10 mouse cellular contexts compared by ENCODE assay signal in the genomic region with DNA sequence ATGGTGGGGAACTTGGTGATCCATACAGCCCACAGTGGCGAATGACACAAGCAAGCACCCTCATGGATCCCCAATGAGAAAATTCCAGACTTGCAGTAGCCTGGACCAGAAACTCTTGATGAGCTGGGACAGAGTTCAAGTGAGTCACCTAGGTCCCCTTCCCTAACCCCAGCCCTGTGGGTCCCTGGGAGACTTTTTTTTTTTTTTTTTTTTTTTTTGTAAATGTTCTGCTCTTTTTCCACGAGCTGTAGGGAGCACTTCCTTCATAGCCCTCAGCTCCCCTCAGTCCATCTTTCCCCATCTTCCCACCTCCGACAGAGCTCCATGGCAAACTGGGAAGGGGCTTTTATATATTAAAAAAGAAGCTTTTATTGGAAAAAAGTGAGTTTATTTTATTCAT. TPM values are rescaled to one million over a fixed set of nuclear protein-coding genes. Genes with fewer than 3 reads are reported as not detected.
DNase-seq lines count a peak whose midpoint lies in the region; ATAC-seq and TF ChIP-seq lines count a peak whose summit lies in the region.
"Had no signal": no experiment of that assay in that cellular context is flagged by ENCODE, and none has a peak within 500 bp of the region (broad histone marks: within the 10 kb centered on the region; RNA-seq: fewer than 3 reads in every experiment).

No protein-coding gene starts in this region.

- H3K27me3 ChIP-seq in kidney, embryonic 16.5 days (ENCODE audit: insufficient read depth, low read length) = peaks cover 3% of the 10 kb centered on the region; the same call in 1 of the 2 replicates
- no peaks in the 10 kb centered on the region for H3K27me3 ChIP-seq in kidney, adult 2 months (replicated peaks; ENCODE audit: control insufficient read depth, insufficient read depth, low read length)
- peaks cover 8% of the 10 kb centered on the region; the same call in 1 of the 2 replicates for H3K27me3 ChIP-seq in embryonic facial prominence, embryonic 12.5 days
- H3K27me3 ChIP-seq in forebrain, postnatal 0 days (ENCODE audit: insufficient read depth, low read length) = no peaks in the 10 kb centered on the region
- peaks cover 25% of the 10 kb centered on the region for H3K27me3 ChIP-seq in midbrain, embryonic 12.5 days

- no peak overlapping the region for H3K27ac ChIP-seq in kidney, embryonic 16.5 days (ENCODE audit: low read length)
- H3K27ac ChIP-seq in kidney, adult 2 months (ENCODE audit: insufficient read depth, low read depth, low read length) = no peak overlapping the region
- H3K27ac ChIP-seq in embryonic facial prominence, embryonic 12.5 days = no peak overlapping the region
- no peak overlapping the region for H3K27ac ChIP-seq in forebrain, postnatal 0 days (ENCODE audit: low read depth, low read length)
- H3K27ac ChIP-seq in midbrain, embryonic 12.5 days (replicated peaks) = peak overlapping the region; percentile 94; the same call in 1 of the 2 replicates
- H3K27ac ChIP-seq in layer of hippocampus, adult 2 months = no peak overlapping the region

- peaks cover 38% of the 10 kb centered on the region for H3K4me1 ChIP-seq in kidney, embryonic 16.5 days (ENCODE audit: insufficient read depth, low read length)
- H3K4me1 ChIP-seq in kidney, adult 2 months (ENCODE audit: control insufficient read depth, insufficient read depth, low read length) = peaks cover 8% of the 10 kb centered on the region; the same call in 1 of the 2 replicates
- H3K4me1 ChIP-seq in embryonic facial prominence, embryonic 12.5 days = peaks cover 35% of the 10 kb centered on the region
- H3K4me1 ChIP-seq in forebrain, postnatal 0 days (ENCODE audit: insufficient read depth) = peaks cover 7% of the 10 kb centered on the region; the same call in 1 of the 2 replicates
- H3K4me1 ChIP-seq in midbrain, embryonic 12.5 days = peaks cover 44% of the 10 kb centered on the region

- H3K9ac ChIP-seq in kidney, embryonic 16.5 days (replicated peaks; ENCODE audit: low read length) = no peak overlapping the region; the same call in 1 of the 2 replicates
- peak overlapping the region; percentile 97 for H3K9ac ChIP-seq in embryonic facial prominence, embryonic 12.5 days
- no peak overlapping the region for H3K9ac ChIP-seq in forebrain, postnatal 0 days
- H3K9ac ChIP-seq in midbrain, embryonic 12.5 days (replicated peaks) = peak overlapping the region; percentile 94

- H3K36me3 ChIP-seq in kidney, embryonic 16.5 days (ENCODE audit: insufficient read depth, low read length) = 0 out of 2 replicates have a peak, but pooled peaks cover 3% of the 10 kb centered on the region
- no peaks in the 10 kb centered on the region for H3K36me3 ChIP-seq in kidney, adult 2 months (ENCODE audit: control insufficient read depth, insufficient read depth, low read length)
- peaks cover 14% of the 10 kb centered on the region for H3K36me3 ChIP-seq in embryonic facial prominence, embryonic 12.5 days
- no peaks in the 10 kb centered on the region; the same call in 1 of the 2 replicates for H3K36me3 ChIP-seq in forebrain, postnatal 0 days (ENCODE audit: insufficient read depth)
- 0 out of 2 replicates have a peak, but pooled peaks cover under 1% of the 10 kb centered on the region for H3K36me3 ChIP-seq in midbrain, embryonic 12.5 days

- WGBS in kidney, embryonic 16.5 days = 57% methylated on average over 3 of the region's 3 CpGs
- 77% methylated on average over 3 of the region's 3 CpGs for WGBS in kidney, adult 2 months
- WGBS in embryonic facial prominence, embryonic 12.5 days = 59% methylated on average over 3 of the region's 3 CpGs
- whole genome bisulfite sequencing in forebrain, postnatal 0 days = 54% methylated on average over 3 of the region's 3 CpGs
- 51% methylated on average over 3 of the region's 3 CpGs for WGBS in midbrain, embryonic 12.5 days

- H3K9me3 ChIP-seq in kidney, embryonic 16.5 days (ENCODE audit: low read length) = no peaks in the 10 kb centered on the region
- no peaks in the 10 kb centered on the region for H3K9me3 ChIP-seq in embryonic facial prominence, embryonic 12.5 days
- no peaks in the 10 kb centered on the region for H3K9me3 ChIP-seq in forebrain, postnatal 0 days (ENCODE audit: low read length)
- no peaks in the 10 kb centered on the region for H3K9me3 ChIP-seq in midbrain, embryonic 12.5 days

- peak overlapping the region; percentile 82 for H3K4me3 ChIP-seq in kidney, embryonic 16.5 days (ENCODE audit: low read length)
- no peak overlapping the region for H3K4me3 ChIP-seq in kidney, adult 2 months (ENCODE audit: insufficient read depth, low read depth, low read length)
- peak overlapping the region; percentile 88 for H3K4me3 ChIP-seq in embryonic facial prominence, embryonic 12.5 days
- no peak overlapping the region for H3K4me3 ChIP-seq in forebrain, postnatal 0 days (ENCODE audit: low read depth, low read length)
- peak overlapping the region; percentile 76 for H3K4me3 ChIP-seq in midbrain, embryonic 12.5 days
- no peak overlapping the region for H3K4me3 ChIP-seq in layer of hippocampus, adult 2 months

- peak overlapping the region; percentile 77 for H3K4me2 ChIP-seq in kidney, embryonic 16.5 days (replicated peaks; ENCODE audit: low read depth, low read length)
- peak overlapping the region; percentile 85 for H3K4me2 ChIP-seq in embryonic facial prominence, embryonic 12.5 days (replicated peaks)
- peak overlapping the region; percentile 80; the same call in 1 of the 2 replicates for H3K4me2 ChIP-seq in forebrain, postnatal 0 days (ENCODE audit: low read depth)
- H3K4me2 ChIP-seq in midbrain, embryonic 12.5 days (replicated peaks) = peak overlapping the region; percentile 75

- TF ChIP-seq CTCF in kidney, adult 2 months (conservative IDR thresholded peaks at IDR 0.05; ENCODE audit: insufficient read depth, insufficient read length, low read depth, low read length) = no peak
- TF ChIP-seq CTCF in forebrain, postnatal 0 days (IDR thresholded peaks at IDR 0.05; ENCODE audit: low read depth) = no peak
- TF ChIP-seq CTCF in layer of hippocampus, adult 2 months (conservative IDR thresholded peaks at IDR 0.05) = no peak

- ATAC-seq in kidney, embryonic 16.5 days (ENCODE audit: low FRiP score, low TSS enrichment) = no peak
- no peak for ATAC-seq in embryonic facial prominence, embryonic 12.5 days (ENCODE audit: insufficient number of reproducible peaks, insufficient read depth, low FRiP score, low TSS enrichment)
- no peak for ATAC-seq in forebrain, postnatal 0 days
- no peak for ATAC-seq in midbrain, embryonic 12.5 days (ENCODE audit: low FRiP score, low read depth)

- no peak for TF ChIP-seq POLR2A in kidney, adult 2 months (IDR thresholded peaks at IDR 0.05; ENCODE audit: low read depth, low read length)

- no peak for DNase-seq in kidney, adult 2 months
- DNase-seq in forebrain, postnatal 0 days = no peak
- DNase-seq in right cerebral cortex, postnatal 25 days = no peak
- no peak for DNase-seq in layer of hippocampus, adult 2 months (ENCODE audit: low spot score in 2 of 2)
- no peak for DNase-seq in gastrocnemius, adult 18-20 months (ENCODE audit: low spot score)

RNA-seq across cellular contexts. Expression of gene Chrm4, which starts 2.4 kb away (rescaled TPM):
- polyA plus RNA-seq in kidney, embryonic 16.5 days (2015; fragmentation: Nextera tagmentation; extraction: Ambion mirVana) = 0.11 and 0.19 TPM in 2 replicates
- polyA plus RNA-seq in kidney, adult 2 months (2012; rRNA removed) = 0.11 TPM in 1 of 2 replicates, not detected in the other
- 0.65 and 1.2 TPM in 2 replicates for polyA plus RNA-seq in embryonic facial prominence, embryonic 12.5 days (2016; fragmentation: Nextera tagmentation; extraction: Ambion mirVana)
- total RNA-seq in forebrain, postnatal 0 days (2014; rRNA removed) = 4.0 and 7.0 TPM in 2 replicates
- 1.1 and 1.3 TPM in 2 replicates for polyA plus RNA-seq in forebrain, postnatal 0 days (2015; fragmentation: Nextera tagmentation; extraction: Ambion mirVana)
- polyA plus RNA-seq in midbrain, embryonic 12.5 days (2016; fragmentation: Nextera tagmentation; extraction: Ambion mirVana) = 0.31 and 0.56 TPM in 2 replicates
- 10 to 100 TPM; 22.1 to 26.0 TPM for total RNA-seq in layer of hippocampus, adult 2 months (2021)
- total RNA-seq in gastrocnemius, adult 18-20 months (2021) = not detected
- polyA plus RNA-seq: heart, postnatal 0 days had no signal

RNA-seq across cellular contexts. Expression of gene Mdk, which starts 2.6 kb away (rescaled TPM):
- 1,159 and 1,184 TPM in 2 replicates for polyA plus RNA-seq in kidney, embryonic 16.5 days (2015; fragmentation: Nextera tagmentation; extraction: Ambion mirVana)
- polyA plus RNA-seq in kidney, adult 2 months (2012; rRNA removed) = 76.0 and 80.1 TPM in 2 replicates
- 1,900 and 1,964 TPM in 2 replicates for polyA plus RNA-seq in embryonic facial prominence, embryonic 12.5 days (2016; fragmentation: Nextera tagmentation; extraction: Ambion mirVana)
- 74.2 and 75.5 TPM in 2 replicates for total RNA-seq in forebrain, postnatal 0 days (2014; rRNA removed)
- 121 and 162 TPM in 2 replicates for polyA plus RNA-seq in forebrain, postnatal 0 days (2015; fragmentation: Nextera tagmentation; extraction: Ambion mirVana)
- 672 and 763 TPM in 2 replicates for polyA plus RNA-seq in midbrain, embryonic 12.5 days (2016; fragmentation: Nextera tagmentation; extraction: Ambion mirVana)
- 10 to 100 TPM; 25.3 to 31.9 TPM for total RNA-seq in layer of hippocampus, adult 2 months (2021)
- 1 to 10 TPM in 1 of 2 experiments, under 1 TPM in 1; 0.82 to 1.7 TPM for total RNA-seq in gastrocnemius, adult 18-20 months (2021)

RNA-seq across cellular contexts. Expression of gene Gm9821, which starts 16.0 kb away (rescaled TPM):
- 0.27 and 0.71 TPM in 2 replicates for polyA plus RNA-seq in kidney, embryonic 16.5 days (2015; fragmentation: Nextera tagmentation; extraction: Ambion mirVana)
- polyA plus RNA-seq in kidney, adult 2 months (2012; rRNA removed) = not detected in 2 replicates
- 0.36 and 0.73 TPM in 2 replicates for polyA plus RNA-seq in embryonic facial prominence, embryonic 12.5 days (2016; fragmentation: Nextera tagmentation; extraction: Ambion mirVana)
- not detected in 2 replicates for total RNA-seq in forebrain, postnatal 0 days (2014; rRNA removed)
- polyA plus RNA-seq in forebrain, postnatal 0 days (2015; fragmentation: Nextera tagmentation; extraction: Ambion mirVana) = not detected in 2 replicates
- 0.37 TPM in 2 replicates for polyA plus RNA-seq in midbrain, embryonic 12.5 days (2016; fragmentation: Nextera tagmentation; extraction: Ambion mirVana)
- total RNA-seq in layer of hippocampus, adult 2 months (2021) = not detected
- total RNA-seq in gastrocnemius, adult 18-20 months (2021) = not detected
- total RNA-seq: adrenal gland, postnatal 25 days had no signal

RNA-seq across cellular contexts. Expression of gene Dgkz, which starts 46.2 kb away (rescaled TPM):
- 52.0 and 52.1 TPM in 2 replicates for polyA plus RNA-seq in kidney, embryonic 16.5 days (2015; fragmentation: Nextera tagmentation; extraction: Ambion mirVana)
- 106 and 119 TPM in 2 replicates for polyA plus RNA-seq in kidney, adult 2 months (2012; rRNA removed)
- 39.1 and 40.8 TPM in 2 replicates for polyA plus RNA-seq in embryonic facial prominence, embryonic 12.5 days (2016; fragmentation: Nextera tagmentation; extraction: Ambion mirVana)
- 112 and 116 TPM in 2 replicates for total RNA-seq in forebrain, postnatal 0 days (2014; rRNA removed)
- 29.1 and 31.4 TPM in 2 replicates for polyA plus RNA-seq in forebrain, postnatal 0 days (2015; fragmentation: Nextera tagmentation; extraction: Ambion mirVana)
- polyA plus RNA-seq in midbrain, embryonic 12.5 days (2016; fragmentation: Nextera tagmentation; extraction: Ambion mirVana) = 24.5 and 26.1 TPM in 2 replicates
- total RNA-seq in layer of hippocampus, adult 2 months (2021) = 100 to 1,000 TPM; 513 to 526 TPM
- 10 to 100 TPM; 29.0 to 32.7 TPM for total RNA-seq in gastrocnemius, adult 18-20 months (2021)

Comparison
In these comparisons a context has a peak if more than half of its experiments do, and no peak if none do; other contexts are left out.
1. H3K4me3 ChIP-seq: peak in kidney, embryonic 16.5 days (single experiment), embryonic facial prominence, embryonic 12.5 days (single experiment) and midbrain, embryonic 12.5 days (single experiment); none in kidney, adult 2 months (single experiment), forebrain, postnatal 0 days (single experiment) and layer of hippocampus, adult 2 months (single experiment).
2. H3K9ac ChIP-seq: peak in embryonic facial prominence, embryonic 12.5 days (single experiment) and midbrain, embryonic 12.5 days (single experiment); none in kidney, embryonic 16.5 days (single experiment) and forebrain, postnatal 0 days (single experiment).
3. Peak in every context shown above with its lines, with median percentiles within 50 percentile points of each other: H3K4me2 ChIP-seq.